ENCODE assay signal across 8 mouse cellular contexts in genomic region chr13:52929209-52930171, GRCm38 (mm10). TPM values are rescaled to one million over a fixed set of nuclear protein-coding genes. Genes with fewer than 3 reads are reported as not detected.
DNase-seq lines count a peak whose midpoint lies in the region; ATAC-seq and TF ChIP-seq lines count a peak whose summit lies in the region.

Auh (minus strand) TSS chr13:52929681.

- no peak for TF ChIP-seq EP300 in ES-Bruce4 (IDR thresholded peaks at IDR 0.05; ENCODE audit: insufficient read depth, low read depth, low read length)

- TF ChIP-seq POLR2A in ES-Bruce4 (IDR thresholded peaks at IDR 0.05; ENCODE audit: insufficient read depth, low read length) = no peak
- TF ChIP-seq POLR2A in olfactory bulb, adult 2 months (IDR thresholded peaks at IDR 0.05; ENCODE audit: insufficient read depth, low read depth, low read length) = peak; percentile 77
- peak; percentile 91 for TF ChIP-seq POLR2A in thymus, adult 2 months (IDR thresholded peaks at IDR 0.05; ENCODE audit: control insufficient read depth, extremely low read depth, insufficient read depth, low read length, poor library complexity)

- TF ChIP-seq CTCF in ES-Bruce4 (IDR thresholded peaks at IDR 0.05; ENCODE audit: low read depth, low read length) = no peak
- TF ChIP-seq CTCF in lung, embryonic 14.5 days (IDR thresholded peaks at IDR 0.05; ENCODE audit: low read depth) = peak; percentile 22; the same call in 1 of the 2 replicates
- TF ChIP-seq CTCF in olfactory bulb, adult 2 months (IDR thresholded peaks at IDR 0.05; ENCODE audit: insufficient read depth, low read depth, low read length) = no peak
- peak; percentile 73 for TF ChIP-seq CTCF in thymus, adult 2 months (IDR thresholded peaks at IDR 0.05; ENCODE audit: borderline replicate concordance, control insufficient read depth, extremely low read depth, insufficient read depth, low read length, poor library complexity)

- peak within 1 kb of the TSS; percentile 82 for H3K9ac ChIP-seq in ES-Bruce4 (ENCODE audit: low read depth, poor library complexity, severe bottlenecking)
- H3K9ac ChIP-seq in forebrain, embryonic 13.5 days = peak within 1 kb of the TSS; percentile 80
- H3K9ac ChIP-seq in lung, embryonic 14.5 days = peak within 1 kb of the TSS; percentile 78

- under 1% methylated on average over 63 of the region's 63 CpGs for whole genome bisulfite sequencing in forebrain, embryonic 13.5 days
- under 1% methylated on average over 63 of the region's 63 CpGs for WGBS in large intestine, adult 2 months
- WGBS in lung, embryonic 14.5 days = under 1% methylated on average over 63 of the region's 63 CpGs
- under 1% methylated on average over 63 of the region's 63 CpGs for WGBS in olfactory bulb, adult 2 months
- WGBS in thymus, adult 2 months = under 1% methylated on average over 63 of the region's 63 CpGs

- H3K4me3 ChIP-seq in ES-Bruce4 (ENCODE audit: low read depth, low read length) = peak within 1 kb of the TSS; percentile 83
- peak within 1 kb of the TSS; percentile 89 for H3K4me3 ChIP-seq in forebrain, embryonic 13.5 days
- peak within 1 kb of the TSS; percentile 82 for H3K4me3 ChIP-seq in lung, embryonic 14.5 days (ENCODE audit: low read depth, low read length)
- H3K4me3 ChIP-seq in olfactory bulb, adult 2 months (ENCODE audit: insufficient read depth, low read depth, low read length) = peak within 1 kb of the TSS; percentile 78
- H3K4me3 ChIP-seq in thymus, adult 2 months (ENCODE audit: control insufficient read depth, insufficient read depth, low read length) = peak within 1 kb of the TSS; percentile 58

- no peaks in the 10 kb centered on the region for H3K27me3 ChIP-seq in ES-Bruce4 (ENCODE audit: control insufficient read depth, insufficient read depth, low read length, poor library complexity, severe bottlenecking)
- no peaks in the 10 kb centered on the region for H3K27me3 ChIP-seq in forebrain, embryonic 13.5 days
- H3K27me3 ChIP-seq in lung, embryonic 14.5 days (ENCODE audit: insufficient read depth, low read length) = no peaks in the 10 kb centered on the region
- H3K27me3 ChIP-seq in thymus, adult 2 months (ENCODE audit: control insufficient read depth, insufficient read depth, low read length) = no peaks in the 10 kb centered on the region

- peak within 1 kb of the TSS; percentile 65 for H3K4me2 ChIP-seq in forebrain, embryonic 13.5 days
- H3K4me2 ChIP-seq in lung, embryonic 14.5 days = peak within 1 kb of the TSS; percentile 67

- intact Hi-C loops in heart, postnatal 10 days (cut with DNase I) = loop anchor here (2.0 to 5.0 kb wide), 3 partner anchors 51 to 217 kb away; partner anchors contain the start of gene Nfil3

- H3K36me3 ChIP-seq in ES-Bruce4 (ENCODE audit: control insufficient read depth, insufficient read depth, low read length, poor library complexity, severe bottlenecking) = no peaks in the 10 kb centered on the region
- H3K36me3 ChIP-seq in forebrain, embryonic 13.5 days (ENCODE audit: poor library complexity, severe bottlenecking) = no peaks in the 10 kb centered on the region
- no peaks in the 10 kb centered on the region for H3K36me3 ChIP-seq in lung, embryonic 14.5 days (ENCODE audit: insufficient read depth)
- no peaks in the 10 kb centered on the region for H3K36me3 ChIP-seq in thymus, adult 2 months (ENCODE audit: control insufficient read depth, insufficient read depth, low read length)

- H3K4me1 ChIP-seq in ES-Bruce4 (ENCODE audit: control insufficient read depth, insufficient read depth, low read length) = no peaks in the 10 kb centered on the region
- peaks cover 24% of the 10 kb centered on the region for H3K4me1 ChIP-seq in forebrain, embryonic 13.5 days
- H3K4me1 ChIP-seq in lung, embryonic 14.5 days (ENCODE audit: insufficient read depth) = no peaks in the 10 kb centered on the region
- H3K4me1 ChIP-seq in olfactory bulb, adult 2 months (ENCODE audit: control insufficient read depth, insufficient read depth, low read length) = peaks cover 15% of the 10 kb centered on the region
- H3K4me1 ChIP-seq in thymus, adult 2 months (replicated peaks; ENCODE audit: control insufficient read depth, insufficient read depth, low read length) = peaks cover 25% of the 10 kb centered on the region

- peak within 1 kb of the TSS; percentile 20; the same call in 1 of the 2 replicates for H3K27ac ChIP-seq in ES-Bruce4 (ENCODE audit: insufficient read depth, low read length)
- peak within 1 kb of the TSS; percentile 70 for H3K27ac ChIP-seq in forebrain, embryonic 13.5 days
- H3K27ac ChIP-seq in lung, embryonic 14.5 days (ENCODE audit: low read depth) = peak within 1 kb of the TSS; percentile 72
- peak within 1 kb of the TSS; percentile 74 for H3K27ac ChIP-seq in olfactory bulb, adult 2 months (ENCODE audit: insufficient read depth, low read depth, low read length)
- H3K27ac ChIP-seq in thymus, adult 2 months (ENCODE audit: control insufficient read depth, insufficient read depth, low read length) = peak within 1 kb of the TSS; percentile 20; the same call in 1 of the 2 replicates

- ATAC-seq in forebrain, embryonic 13.5 days = peak; percentile 98
- peak; percentile 98 for ATAC-seq in lung, embryonic 14.5 days (ENCODE audit: insufficient read depth)

- DNase-seq in c-Kit-positive CD71-positive TER-119-positive erythroid progenitor cells, embryonic 14.5 days (ENCODE audit: low spot score) = peak; percentile 88
- DNase-seq in heart, postnatal 10 days = peak; percentile 88 to 92
- DNase-seq in large intestine, adult 2 months (ENCODE audit: low read depth, low spot score) = peak; percentile 64
- peak; percentile 97 for DNase-seq in lung, embryonic 14.5 days
- DNase-seq in thymus, adult 2 months = peak; percentile 86

- 0 out of 2 replicates have a peak, but pooled peaks cover 6% of the 10 kb centered on the region for H3K9me3 ChIP-seq in ES-Bruce4 (replicated peaks; ENCODE audit: control insufficient read depth, insufficient read depth, low read length, poor library complexity, severe bottlenecking)
- H3K9me3 ChIP-seq in forebrain, embryonic 13.5 days (replicated peaks) = no peaks in the 10 kb centered on the region
- no peaks in the 10 kb centered on the region for H3K9me3 ChIP-seq in lung, embryonic 14.5 days (ENCODE audit: low read depth, low read length)

RNA-seq across cellular contexts. Expression of gene Auh, which starts in this region (rescaled TPM):
- polyA plus RNA-seq in ES-Bruce4 (2011; ENCODE audit: insufficient read depth, insufficient read length, low read depth, missing spikeins) = 28.4 and 30.9 TPM in 2 replicates
- 48.1 and 51.3 TPM in 2 replicates for polyA plus RNA-seq in forebrain, embryonic 13.5 days (2015; fragmentation: Nextera tagmentation; extraction: Ambion mirVana)
- total RNA-seq in heart, postnatal 10 days (2021) = 10 to 100 TPM; 74.1 to 75.8 TPM
- polyA plus RNA-seq in large intestine, adult 2 months (2012; rRNA removed) = 15.2 and 18.1 TPM in 2 replicates
- 32.3 and 34.8 TPM in 2 replicates for polyA plus RNA-seq in lung, embryonic 14.5 days (2014; fragmentation: Nextera tagmentation; extraction: Ambion mirVana)
- polyA plus RNA-seq in olfactory bulb, adult 2 months (2012; ENCODE audit: insufficient read depth, insufficient read length, low replicate concordance, missing spikeins) = not detected in 2 replicates
- 47.8 and 48.5 TPM in 2 replicates for polyA plus RNA-seq in thymus, adult 2 months (2012; rRNA removed)

Comparison
In these comparisons a context has a peak if more than half of its experiments do, and no peak if none do; other contexts are left out.
1. Peak in every context shown above with its lines: DNase-seq, ATAC-seq, H3K4me3 ChIP-seq and H3K27ac ChIP-seq.
2. H3K27ac ChIP-seq: peak in every context shown above with its lines; median percentile 74 in olfactory bulb, adult 2 months; 72 in lung, embryonic 14.5 days; 70 in forebrain, embryonic 13.5 days; 20 in ES-Bruce4; 20 in thymus, adult 2 months.
3. CTCF ChIP-seq: peak in lung, embryonic 14.5 days (single experiment) and thymus, adult 2 months (single experiment); none in ES-Bruce4 (single experiment) and olfactory bulb, adult 2 months (single experiment).